Mouse (Mus musculus): ENCODE data around the gene Nphp3. TPM values are rescaled to one million over a fixed set of nuclear protein-coding genes. Genes with fewer than 3 reads are reported as not detected.

The Nphp3 gene
- total RNA-seq, 1 experiment from 2014 or later: 7.8 TPM

GRCm38 (mm10) chr9:104063244-104063961 lies 61.1 kb downstream of the Nphp3 start, which contains the start of gene Acad11:
Acad11 (plus strand) TSS chr9:104063377.
- DNase-seq: peak; percentile 74

GRCm38 (mm10) chr9:104064571-104064970 lies 62.2 kb downstream of the Nphp3 start:
- no peak for DNase-seq

DNA sequence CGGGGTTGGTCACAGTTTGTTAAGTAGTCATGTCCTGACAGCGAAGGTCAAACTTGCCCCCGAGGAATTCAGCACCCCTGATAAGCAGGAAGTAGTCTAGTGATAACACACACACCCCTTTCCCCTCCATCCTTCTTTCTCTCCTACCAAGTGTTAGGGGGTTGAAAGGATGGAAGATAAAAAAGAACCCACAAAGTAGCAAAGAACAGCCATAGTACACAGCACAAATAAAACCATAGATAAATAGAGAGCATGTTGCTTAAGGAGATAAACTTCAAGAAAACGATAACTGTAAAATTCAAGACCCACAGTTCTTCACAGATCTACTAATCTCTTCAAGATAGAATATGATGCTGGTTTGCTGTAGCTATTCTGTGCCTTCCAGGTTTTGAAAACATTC lies 67.9 kb downstream of the Nphp3 start:
- no peak for DNase-seq

GRCm38 (mm10) chr9:104070863-104071604 lies 68.7 kb downstream of the Nphp3 start:
- DNase-seq: no peak

- no peak for DNase-seq
These were observed 73.5 kb downstream of the Nphp3 start for GRCm38 (mm10) chr9:104075808-104076207.

DNA sequence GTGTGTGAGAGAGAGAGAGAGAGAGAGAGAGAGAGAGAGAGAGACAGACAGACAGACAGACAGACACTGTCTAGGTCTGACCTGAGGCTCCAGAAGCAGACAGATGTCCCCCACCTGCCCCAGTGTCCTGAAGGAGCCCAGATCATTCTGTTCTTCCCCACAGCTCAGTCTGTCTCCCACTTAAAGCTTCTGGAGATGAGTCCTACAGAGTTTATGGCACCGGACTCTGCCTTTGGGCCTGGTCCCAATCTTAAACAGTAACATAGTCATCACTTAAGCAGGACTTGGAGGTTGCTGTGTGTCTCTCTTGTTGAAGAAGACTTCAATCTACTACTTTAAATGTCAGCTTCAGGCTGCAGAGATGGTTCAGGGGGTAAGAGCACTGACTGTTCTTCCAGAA lies 76.4 kb downstream of the Nphp3 start:
- no peak for DNase-seq

DNA sequence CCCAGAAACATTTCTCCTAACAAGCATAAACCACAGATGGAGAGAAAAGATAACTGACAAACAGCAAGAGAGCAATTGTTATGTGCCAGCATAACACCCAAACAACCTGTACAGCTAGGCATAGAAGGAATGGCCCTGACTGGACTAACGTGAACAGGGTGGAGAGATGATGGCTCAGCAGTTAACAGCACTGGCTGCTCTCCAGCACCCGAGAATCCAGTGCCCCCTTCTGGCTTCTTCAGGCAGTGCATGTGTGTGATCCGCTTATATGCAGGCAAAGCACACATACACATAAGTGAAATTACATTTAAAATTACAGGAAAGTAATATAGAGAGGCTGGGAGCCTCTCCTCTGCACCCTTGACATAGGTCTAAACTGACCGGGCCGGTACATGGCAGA lies 77.0 kb downstream of the Nphp3 start:
- peak; percentile 33 for DNase-seq

DNA sequence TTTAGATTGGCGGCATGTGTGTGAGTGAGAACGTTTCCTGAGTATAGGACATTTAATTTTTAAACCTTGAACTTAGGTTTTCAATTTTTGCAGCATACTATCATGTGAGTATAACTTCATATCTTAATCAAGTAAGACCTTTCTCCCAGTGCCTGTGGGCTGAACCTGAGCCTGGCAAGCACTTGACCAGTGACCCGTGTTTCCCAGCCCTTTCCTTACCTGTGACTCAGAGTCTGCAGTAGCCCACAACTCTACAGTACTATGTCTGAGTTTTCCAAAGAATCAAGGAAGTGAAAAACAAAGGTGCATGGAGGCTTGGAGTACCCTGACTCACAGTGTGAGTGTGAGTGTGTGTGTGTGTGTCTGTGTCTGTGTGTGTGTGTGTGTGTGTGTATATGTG lies 77.7 kb downstream of the Nphp3 start:
- DNase-seq: no peak

DNA sequence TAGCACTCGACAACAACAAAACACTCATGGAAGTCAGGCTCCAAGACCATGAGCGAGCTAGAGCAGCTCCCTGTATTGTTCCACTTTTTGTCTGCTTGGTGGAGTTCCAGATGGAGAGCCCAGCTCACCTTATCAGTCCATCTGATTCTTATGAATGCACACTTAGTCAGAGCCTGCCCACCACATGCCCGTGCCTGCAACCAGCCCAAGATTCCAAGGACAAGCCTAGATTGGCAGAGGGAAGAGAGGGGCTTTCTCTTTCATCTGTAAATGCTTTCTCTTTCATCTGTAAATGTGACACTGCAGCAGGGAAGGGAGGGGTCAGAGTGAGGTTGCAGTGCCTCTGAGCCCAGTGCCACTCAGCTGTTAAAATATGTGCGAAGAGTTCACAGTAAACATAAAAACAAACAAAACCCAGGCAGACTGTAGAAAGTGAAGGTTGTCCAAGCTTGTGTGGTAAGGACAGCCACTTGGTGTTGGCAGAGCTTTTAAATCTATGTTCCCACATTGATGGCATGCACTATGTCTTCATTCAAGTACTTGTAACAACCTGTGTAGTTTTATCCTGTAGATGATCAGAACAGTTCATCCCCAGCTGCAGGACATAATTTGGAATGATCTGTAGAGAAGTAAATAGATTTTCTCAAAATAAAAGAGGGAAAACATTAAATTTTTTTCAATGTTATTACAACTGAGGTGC lies 83.5 kb downstream of the Nphp3 start:
- no peak for DNase-seq

DNA sequence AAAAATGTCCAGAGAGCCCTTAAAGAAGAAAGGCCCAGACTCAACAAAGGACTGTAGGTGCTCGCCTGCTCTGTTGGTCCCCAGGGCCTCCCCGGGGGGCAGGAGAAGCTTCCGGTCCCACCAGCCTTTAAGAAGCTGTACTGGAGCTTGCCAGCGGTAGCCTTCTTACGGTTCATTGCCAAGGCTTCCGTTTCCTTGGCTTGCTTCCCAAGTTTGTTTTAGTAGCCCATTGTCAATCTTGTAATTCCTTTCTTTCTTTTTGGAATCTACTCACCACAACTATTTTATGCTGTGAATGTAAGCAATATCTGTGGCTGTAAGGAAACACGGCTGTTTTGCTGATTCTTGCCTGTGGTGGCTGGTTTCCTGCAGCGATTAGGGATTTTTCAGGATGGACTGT lies 86.2 kb downstream of the Nphp3 start:
- DNase-seq: no peak

GRCm38 (mm10) chr9:104092945-104093344 lies 90.6 kb downstream of the Nphp3 start:
- no peak for DNase-seq

Other genes with a start within 250 kb of the Nphp3 start
- gene Tmem108, start 240.7 kb upstream of the Nphp3 start, total RNA-seq (2021): 2.7 and 4.4 TPM in 2 replicates
- gene Gm28305, start 38.1 kb downstream of the Nphp3 start, total RNA-seq (2021): not detected in 2 replicates
- 42.2 and 45.8 TPM in 2 replicates for gene Uba5, start 60.6 kb downstream of the Nphp3 start, total RNA-seq (2021)
- gene Acad11, start 60.8 kb downstream of the Nphp3 start, total RNA-seq (2021): 66.5 and 74.1 TPM in 2 replicates
- 0.18 TPM in 1 of 2 replicates, not detected in the other for gene Ackr4, start 124.4 kb downstream of the Nphp3 start, total RNA-seq (2021)